Mouse (Mus musculus): Measurements from ENCODE around the gene Ccnb3. TPM values are rescaled to one million over a fixed set of nuclear protein-coding genes. Genes with fewer than 3 reads are reported as not detected.
"Not testable (repeated sequence)": the region's sequence is repeated elsewhere in the genome, so short reads cannot be mapped to it uniquely, and the experiment has no call there.

Ccnb3 gene
- not detected for total RNA-seq (2021)
- long read RNA-seq, experiment 1: 0 reads
- long read RNA-seq, experiment 2: 0 reads

- DNase-seq (ENCODE audit: low spot score in 2 of 2): no peak
These were observed at the start of gene Ccnb3 for GRCm38 (mm10) chrX:7041519-7041918. Gene Ccnb3 (minus strand): TSS chrX:7041619.

- DNase-seq (ENCODE audit: low spot score in 2 of 2): no peak
These were observed 48.9 kb upstream of the Ccnb3 start for GRCm38 (mm10) chrX:7090323-7090722.

- DNase-seq (ENCODE audit: low spot score in 2 of 2): no peak
These were observed 44.5 kb upstream of the Ccnb3 start for GRCm38 (mm10) chrX:7085878-7086277.

- no peak for DNase-seq (ENCODE audit: low spot score in 2 of 2)
These were observed 38.5 kb upstream of the Ccnb3 start for GRCm38 (mm10) chrX:7079820-7080429.

GRCm38 (mm10) chrX:7068002-7068401, 26.6 kb upstream of the Ccnb3 start:
- no peak for DNase-seq (ENCODE audit: low spot score in 2 of 2)

GRCm38 (mm10) chrX:7067219-7067618, 25.8 kb upstream of the Ccnb3 start, which contains the start of gene Akap4:
Gene Akap4 (plus strand): TSS chrX:7067519.
- DNase-seq (ENCODE audit: low spot score in 2 of 2): no peak

GRCm38 (mm10) chrX:7064109-7064508, 22.7 kb upstream of the Ccnb3 start:
- no peak for DNase-seq (ENCODE audit: low spot score in 2 of 2)

GRCm38 (mm10) chrX:7057634-7058033, 16.2 kb upstream of the Ccnb3 start:
- DNase-seq (ENCODE audit: low spot score in 2 of 2): no peak

- no peak for DNase-seq (ENCODE audit: low spot score in 2 of 2)
These were observed 15.6 kb upstream of the Ccnb3 start for GRCm38 (mm10) chrX:7057056-7057455.

- DNase-seq (ENCODE audit: low spot score in 2 of 2): not testable (repeated sequence)
These were observed 57.5 kb downstream of the Ccnb3 start for GRCm38 (mm10) chrX:6983916-6984315.

GRCm38 (mm10) chrX:6971956-6972355, 69.5 kb downstream of the Ccnb3 start:
- DNase-seq (ENCODE audit: low spot score in 2 of 2): no peak

- DNase-seq (ENCODE audit: low spot score in 2 of 2): no peak
These were observed 72.8 kb downstream of the Ccnb3 start for GRCm38 (mm10) chrX:6968598-6968997.

Other genes starting within 250 kb of the Ccnb3 start
- gene Akap4, start 25.9 kb upstream of the Ccnb3 start, total RNA-seq (2021): not detected

Measured in left cerebral cortex, adult 18-20 months (tissue).